Mouse (Mus musculus) hindbrain, postnatal 0 days (tissue): ENCODE measurements at regions not wholly inside any gene's neighbourhood (a gene's known extent, or its start where the extent isn't known, plus 50 kb on each side); places are given as distances from the start of the nearest gene placed in this dataset.

Experiments
- ATAC-seq: fragments of 200-750 bp; cut with Nextera tagmentation; 2 replicates; pipeline ENCODE4 v1.8.0; 2017; ENCODE audit warnings: mild to moderate bottlenecking, moderate TSS enrichment, moderate library complexity
- DNase-seq: peaks from one replicate; pipeline ENCODE4 v3.0.0-alpha.2; 2015; ENCODE audit warnings: low spot score
- H3K27ac ChIP-seq: fragments of 300-500 bp; sonication (generic); 2 replicates; pipeline ENCODE4 v1.5.1; 2014; ENCODE audit warnings: mild to moderate bottlenecking
- H3K27me3 ChIP-seq: fragments of 300-500 bp; sonication (generic); 2 replicates; pipeline ENCODE4 v1.6.1; 2014; ENCODE audit warnings: low read length, mixed read lengths; ENCODE audit not compliant: insufficient read depth
- H3K36me3 ChIP-seq: fragments of 300-500 bp; sonication (generic); 2 replicates; pipeline ENCODE4 v1.6.1; 2014; ENCODE audit warnings: low read length, mixed read lengths; ENCODE audit not compliant: insufficient read depth
- H3K4me1 ChIP-seq: fragments of 300-500 bp; sonication (generic); 2 replicates; pipeline ENCODE4 v1.6.1; 2014; ENCODE audit warnings: antibody characterized with exemption, low read length, mixed read lengths; ENCODE audit not compliant: insufficient read depth
- H3K4me2 ChIP-seq: fragments of 300-500 bp; sonication (generic); 2 replicates; pipeline ENCODE4 v1.6.1; 2014; ENCODE audit warnings: low read depth, mild to moderate bottlenecking, low read length, moderate library complexity, mixed read lengths
- H3K4me3 ChIP-seq: fragments of 300-500 bp; sonication (generic); 2 replicates; pipeline ENCODE4 v1.5.1; 2014; ENCODE audit warnings: low read length
- H3K9ac ChIP-seq: fragments of 300-500 bp; sonication (generic); replicated peaks from 2 replicates; pipeline ENCODE4 v1.6.1; 2014; ENCODE audit warnings: mild to moderate bottlenecking, low read length, moderate library complexity, mixed read lengths
- H3K9me3 ChIP-seq: fragments of 300-500 bp; sonication (generic); 2 replicates; pipeline ENCODE4 v1.6.1; 2016; ENCODE audit warnings: low read length, mixed read lengths
- CTCF ChIP-seq: IDR thresholded peaks from 2 replicates; pipeline ENCODE4 v1.5.1; 2016; ENCODE audit warnings: antibody characterized with exemption, control low read depth, low read depth
- WGBS: fragments of 180-500 bp; shearing (Covaris S2); extraction: QIAGEN DNeasy Blood & Tissue Kit; methylation state at CpG from one replicate; pipeline ENCODE4 v1.1.7; 2014; 5-methylcytosine and 5-hydroxymethylcytosine counted together

- Histone ChIP-seq H3K4me1 (no peaks in the 10 kb centered on the region), H3K27ac (no peak overlapping the region), H3K4me3 (no peak overlapping the region), H3K27me3 (no peaks in the 10 kb centered on the region), H3K36me3 (no peaks in the 10 kb centered on the region), H3K4me2 (no peak overlapping the region), H3K9ac (no peak overlapping the region), H3K9me3 (no peaks in the 10 kb centered on the region)
- TF ChIP-seq CTCF, result no peak
- peak; percentile 15 for DNase-seq
- peak; percentile 59; the same call in 1 of the 2 replicates for ATAC-seq
- WGBS, result 48% methylated on average over 7 of the region's 7 CpGs
These were observed 173.7 kb downstream of the Gnat3 start for GRCm38 (mm10) chr5:18135794-18136678.

- TF ChIP-seq CTCF, result no peak
- no peak overlapping the region for H3K9ac ChIP-seq
- no peak overlapping the region for H3K4me3 ChIP-seq
- no peaks in the 10 kb centered on the region for H3K9me3 ChIP-seq
- 50% methylated on average over 4 of the region's 4 CpGs for WGBS
- no peaks in the 10 kb centered on the region for H3K36me3 ChIP-seq
- no peak overlapping the region for H3K27ac ChIP-seq
- H3K27me3 ChIP-seq, result no peaks in the 10 kb centered on the region
- DNase-seq (peak; percentile 10), ATAC-seq (0 out of 2 replicates have a peak, but pooled peaks have one; percentile 40)
- H3K4me1 ChIP-seq, result no peaks in the 10 kb centered on the region
- H3K4me2 ChIP-seq, result no peak overlapping the region
These were observed 175.2 kb downstream of the Gnat3 start for GRCm38 (mm10) chr5:18137450-18138061.

GRCm38 (mm10) chr5:18152241-18152640 is 189.9 kb downstream of the Gnat3 start:
- DNase-seq, result no peak
- Histone ChIP-seq H3K4me3 (no peak overlapping the region), H3K36me3 (no peaks in the 10 kb centered on the region), H3K4me2 (no peak overlapping the region), H3K27ac (no peak overlapping the region), H3K4me1 (no peaks in the 10 kb centered on the region), H3K27me3 (no peaks in the 10 kb centered on the region), H3K9me3 (no peaks in the 10 kb centered on the region), H3K9ac (no peak overlapping the region)
- ATAC-seq, result no peak
- no peak for TF ChIP-seq CTCF
- WGBS, result 60% methylated on average over 1 of the region's 1 CpGs

GRCm38 (mm10) chr5:18153703-18154102 is 191.4 kb downstream of the Gnat3 start:
- no peaks in the 10 kb centered on the region for H3K36me3 ChIP-seq
- no peaks in the 10 kb centered on the region for H3K9me3 ChIP-seq
- DNase-seq (no peak), ATAC-seq (no peak)
- no peak overlapping the region for H3K9ac ChIP-seq
- H3K4me3 ChIP-seq, result no peak overlapping the region
- 100% methylated on average over 1 of the region's 1 CpGs for WGBS
- no peak for TF ChIP-seq CTCF
- no peaks in the 10 kb centered on the region for H3K27me3 ChIP-seq
- H3K27ac ChIP-seq, result no peak overlapping the region
- H3K4me2 ChIP-seq, result no peak overlapping the region
- no peaks in the 10 kb centered on the region for H3K4me1 ChIP-seq

- H3K9ac ChIP-seq, result no peak overlapping the region
- no peak overlapping the region for H3K27ac ChIP-seq
- no peak overlapping the region for H3K4me3 ChIP-seq
- no peak for DNase-seq
- no peak overlapping the region for H3K4me2 ChIP-seq
- TF ChIP-seq CTCF, result no peak
- H3K4me1 ChIP-seq, result no peaks in the 10 kb centered on the region
- H3K36me3 ChIP-seq, result no peaks in the 10 kb centered on the region
- H3K9me3 ChIP-seq, result no peaks in the 10 kb centered on the region
- no peak for ATAC-seq
- H3K27me3 ChIP-seq, result no peaks in the 10 kb centered on the region
These were observed 196.6 kb downstream of the Gnai1 start for GRCm38 (mm10) chr5:18163515-18163914.

- H3K9me3 ChIP-seq, result no peaks in the 10 kb centered on the region
- DNase-seq (no peak), ATAC-seq (no peak)
- no peaks in the 10 kb centered on the region for H3K27me3 ChIP-seq
- no peak for TF ChIP-seq CTCF
- WGBS, result 81% methylated on average over 3 of the region's 3 CpGs
- H3K4me2 ChIP-seq, result no peak overlapping the region
- no peaks in the 10 kb centered on the region for H3K4me1 ChIP-seq
- H3K27ac ChIP-seq, result no peak overlapping the region
- H3K4me3 ChIP-seq, result no peak overlapping the region
- no peaks in the 10 kb centered on the region for H3K36me3 ChIP-seq
- no peak overlapping the region for H3K9ac ChIP-seq
These were observed 182.3 kb downstream of the Gnai1 start for GRCm38 (mm10) chr5:18177810-18178209.
